Mouse (Mus musculus) cortical plate, adult 2 months (tissue): ENCODE results near the gene Mmd.

Experiments
- CTCF ChIP-seq: fragments of 200-500 bp; IDR thresholded peaks from 2 replicates; pipeline ENCODE4 v1.5.1; 2011; ENCODE audit warnings: mild to moderate bottlenecking, control low read depth, low read length; ENCODE audit not compliant: insufficient read depth; ENCODE audit errors: extremely low read depth
- POLR2A ChIP-seq: fragments of 200-500 bp; IDR thresholded peaks from 2 replicates; pipeline ENCODE4 v1.6.1; 2011; ENCODE audit warnings: mild to moderate bottlenecking, low read length, control low read depth; ENCODE audit not compliant: insufficient read depth; ENCODE audit errors: extremely low read depth

DNA sequence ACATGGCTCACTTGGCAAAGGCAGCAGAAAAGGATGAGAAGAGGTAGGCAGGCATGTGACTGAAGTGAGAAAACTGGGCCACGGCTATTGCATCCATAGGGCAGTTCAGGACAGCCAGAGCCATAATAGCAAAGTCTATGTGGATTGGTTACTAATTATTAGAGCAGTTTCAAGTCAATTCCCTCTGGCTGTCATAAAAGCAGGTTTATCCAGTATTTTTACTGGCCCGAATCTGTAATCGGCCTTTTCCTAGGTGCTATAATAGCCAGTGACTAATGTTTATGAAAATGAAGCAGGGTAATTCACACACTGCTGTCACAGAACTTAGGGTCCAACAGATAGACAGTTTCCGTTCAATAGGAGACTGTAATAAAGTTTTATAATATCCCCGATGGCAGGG, 19.7 kb downstream of the Mmd start:
- TF ChIP-seq CTCF (no peak), POLR2A (no peak)
